Mouse (Mus musculus) CD4-positive helper T cell, adult 2 months (primary cell): ENCODE results near the gene Vmn2r41.
"Not testable (repeated sequence)": the region's sequence is repeated elsewhere in the genome, so short reads cannot be mapped to it uniquely, and the experiment has no call there.

Source experiments
- DNase-seq: peaks from one replicate; pipeline ENCODE4 v3.0.0-alpha.2; 2012; ENCODE audit warnings: low read depth, missing footprints, low spot score

Vmn2r41 gene

GRCm38 (mm10) chr7:8161554-8161953 is at the start of gene Vmn2r41:
Gene Vmn2r41 (minus strand): TSS chr7:8161654.
- not testable (repeated sequence) for DNase-seq

DNA sequence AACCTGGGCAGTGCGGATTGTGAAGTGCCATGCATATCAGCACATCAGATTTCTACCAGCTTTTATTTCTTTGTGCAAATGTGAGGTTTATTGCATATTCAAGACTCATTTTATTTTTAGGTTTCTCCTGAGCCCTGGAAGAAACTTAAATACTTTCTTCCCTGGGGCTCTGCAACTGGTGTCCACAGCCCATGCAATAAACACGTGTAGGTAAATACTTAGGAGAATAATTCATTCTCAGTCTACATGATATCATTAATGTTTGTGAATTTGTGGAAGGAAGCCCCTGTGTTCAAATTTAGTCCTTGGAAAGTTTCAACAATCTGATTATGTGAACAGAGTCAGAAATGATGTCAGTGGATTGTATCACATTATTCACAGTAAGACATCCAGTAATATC is 38.8 kb upstream of the Vmn2r41 start, which contains the start of gene Vmn2r42:
Gene Vmn2r42 (minus strand): TSS at position 101 of the 400 bp plus-strand sequence.
- DNase-seq = not testable (repeated sequence)

GRCm38 (mm10) chr7:8092871-8093270 is 68.6 kb downstream of the Vmn2r41 start:
- not testable (repeated sequence) for DNase-seq
